Mouse (Mus musculus) hematopoietic stem cell, adult 5-6 weeks (primary cell): ENCODE results near the gene Zfp868. TPM values are rescaled to one million over a fixed set of nuclear protein-coding genes. Genes with fewer than 3 reads are reported as not detected.
"Not testable (repeated sequence)": the region's sequence is repeated elsewhere in the genome, so short reads cannot be mapped to it uniquely, and the experiment has no call there.

Source experiments
- ATAC-seq, 2 experiments: fragments of 125-278 bp in 1 of 2; replicated peaks in 1 of 2; 2 replicates each; pipeline ENCODE4 v1.8.0; 2016 to 2017; ENCODE audit warnings: inconsistent platforms in 2 of 2, mild to moderate bottlenecking in 2 of 2, moderate number of reproducible peaks in 2 of 2, low read depth in 1 of 2, moderate TSS enrichment in 1 of 2; ENCODE audit not compliant: low FRiP score in 2 of 2, poor library complexity in 2 of 2, severe bottlenecking in 2 of 2, insufficient read depth in 1 of 2, low TSS enrichment in 1 of 2
- total RNA-seq: library from RNA; stranded (forward); fragments of 172-1452, 232-1000 nt; gene quantifications from 2 replicates; pipeline ENCODE4 v1.2.3, GENCODE M21; 2017

Zfp868 gene
- total RNA-seq, result 22.6 and 27.9 TPM in 2 replicates

- peak; percentile 99 for ATAC-seq
Measured at GRCm38 (mm10) chr8:69625095-69625789, at the start of gene Zfp868. TSS of gene Zfp868 (minus strand) at chr8:69625548.

- not testable (repeated sequence) for ATAC-seq
Measured at GRCm38 (mm10) chr8:69665051-69665450, 39.7 kb upstream of the Zfp868 start.

- no peak for ATAC-seq
Measured at GRCm38 (mm10) chr8:69661294-69661693, 35.9 kb upstream of the Zfp868 start.

- ATAC-seq, result peak; percentile 99
Measured at GRCm38 (mm10) chr8:69654358-69654981, 29.1 kb upstream of the Zfp868 start, which contains the start of gene Zfp964. TSS of gene Zfp964 (plus strand) at chr8:69654479.

- ATAC-seq, result no peak
Measured at GRCm38 (mm10) chr8:69653808-69654357, 28.5 kb upstream of the Zfp868 start.

GRCm38 (mm10) chr8:69618078-69618477 is 7.3 kb downstream of the Zfp868 start:
- ATAC-seq, result no peak

GRCm38 (mm10) chr8:69614687-69615086 is 10.7 kb downstream of the Zfp868 start:
- no peak for ATAC-seq

GRCm38 (mm10) chr8:69597598-69597997 is 27.8 kb downstream of the Zfp868 start:
- not testable (repeated sequence) for ATAC-seq

GRCm38 (mm10) chr8:69584611-69585202 is 40.6 kb downstream of the Zfp868 start:
- no peak for ATAC-seq

GRCm38 (mm10) chr8:69584201-69584600 is 41.1 kb downstream of the Zfp868 start:
- not testable (repeated sequence) for ATAC-seq

Other genes starting within 250 kb of the Zfp868 start
- not detected in 2 replicates for gene Gm9495, start 172.0 kb downstream of the Zfp868 start, total RNA-seq
- gene Gm7697, start 102.6 kb downstream of the Zfp868 start, total RNA-seq, result not detected in 2 replicates
- 1.2 and 4.8 TPM in 2 replicates for gene Zfp964, start 28.9 kb upstream of the Zfp868 start, total RNA-seq
- gene Zfp869, start 85.2 kb upstream of the Zfp868 start, total RNA-seq, result 42.3 and 47.0 TPM in 2 replicates
- 4.8 and 9.7 TPM in 2 replicates for gene Zfp963, start 124.4 kb upstream of the Zfp868 start, total RNA-seq
- not detected in 2 replicates for gene Gm20422, start 149.3 kb upstream of the Zfp868 start, total RNA-seq
- 13.7 and 19.4 TPM in 2 replicates for gene Atp13a1, start 165.6 kb upstream of the Zfp868 start, total RNA-seq
- 24.5 and 31.2 TPM in 2 replicates for gene Zfp866, start 165.6 kb upstream of the Zfp868 start, total RNA-seq
- gene Gmip, start 183.1 kb upstream of the Zfp868 start, total RNA-seq, result 29.2 and 32.8 TPM in 2 replicates
- 2.0 and 2.6 TPM in 2 replicates for gene Lpar2, start 196.9 kb upstream of the Zfp868 start, total RNA-seq
- 25.7 and 31.1 TPM in 2 replicates for gene Pbx4, start 206.9 kb upstream of the Zfp868 start, total RNA-seq